Mouse (Mus musculus): ENCODE results near the gene Spib. TPM values are rescaled to one million over a fixed set of nuclear protein-coding genes. Genes with fewer than 3 reads are reported as not detected.
A peak's percentile ranks its signal among the peaks of the same experiment; 100 is the strongest.

Gene Spib
- total and polyA plus RNA-seq, 3 experiments = 0.31 to 3.1 (median 0.75) TPM

DNA sequence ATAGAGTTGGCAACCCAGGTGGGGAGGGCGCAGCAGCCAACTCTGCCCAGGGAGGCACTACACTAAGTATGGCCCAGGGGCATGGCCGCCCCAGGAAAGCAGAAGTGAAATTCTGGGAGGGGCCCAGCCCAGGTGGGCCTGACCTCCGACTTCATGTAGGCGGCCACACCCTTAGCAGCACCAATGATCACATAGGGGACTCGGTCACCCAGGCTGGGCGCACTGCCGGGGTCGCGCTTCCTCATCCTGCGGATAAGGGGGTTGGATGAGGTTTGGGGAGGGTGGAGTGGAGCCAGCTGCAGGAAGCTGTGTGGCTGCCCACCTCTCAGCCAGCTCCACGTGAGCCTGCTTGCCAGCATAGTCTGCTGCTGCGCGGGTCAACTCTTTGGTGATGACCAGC is 2.4 kb upstream of the Spib start:
- intact Hi-C loops (cut with DNase I) = no loop called here
- 85% methylated on average over 13 of the region's 13 CpGs for WGBS

GRCm38 (mm10) chr7:44533746-44534045 is 1.8 kb upstream of the Spib start:
- TF ChIP-seq EP300 (IDR thresholded peaks at IDR 0.05; ENCODE audit: insufficient read depth, low read depth, low read length) = no peak
- TF ChIP-seq CTCF (IDR thresholded peaks at IDR 0.05) = no peak
- TF ChIP-seq POLR2A (IDR thresholded peaks at IDR 0.05; ENCODE audit: insufficient read depth, low read depth, low read length) = no peak
- Histone ChIP-seq H3K79me2 (replicated peaks; ENCODE audit: control insufficient read depth, insufficient read depth, low read length) (no peaks in the 10 kb centered on the region), H3K27ac (no peak overlapping the region), H3K27me3 (ENCODE audit: control insufficient read depth, insufficient read depth, low read length) (no peaks in the 10 kb centered on the region), H3K36me3 (ENCODE audit: control insufficient read depth, insufficient read depth, low read length) (no peaks in the 10 kb centered on the region), H3K4me1 (ENCODE audit: control insufficient read depth, insufficient read depth, low read length) (no peaks in the 10 kb centered on the region), H3K9ac (ENCODE audit: low read depth, low read length) (no peak overlapping the region), H3K4me3 (no peak overlapping the region)
- DNase-seq = no peak
- 89% methylated on average over 12 of the region's 12 CpGs for WGBS
- intact Hi-C loops (cut with DNase I) = no loop called here

More for the DNA sequence above, 2.4 kb upstream of the Spib start:
- H3K27me3 ChIP-seq (ENCODE audit: control insufficient read depth, insufficient read depth, low read length) = no peaks in the 10 kb centered on the region
- H3K9ac ChIP-seq (ENCODE audit: low read depth, low read length) = no peak overlapping the region
- no peak overlapping the region for H3K27ac ChIP-seq
- no peaks in the 10 kb centered on the region for H3K36me3 ChIP-seq (ENCODE audit: control insufficient read depth, insufficient read depth, low read length)
- no peak overlapping the region for H3K4me3 ChIP-seq
- no peaks in the 10 kb centered on the region for H3K79me2 ChIP-seq (replicated peaks; ENCODE audit: control insufficient read depth, insufficient read depth, low read length)
- DNase-seq = peak in 1 of 2 experiments; percentile 56
- H3K4me1 ChIP-seq (ENCODE audit: control insufficient read depth, insufficient read depth, low read length) = no peaks in the 10 kb centered on the region
- TF ChIP-seq CTCF (IDR thresholded peaks at IDR 0.05) = no peak
- TF ChIP-seq EP300 (IDR thresholded peaks at IDR 0.05; ENCODE audit: insufficient read depth, low read depth, low read length) = no peak
- no peak for TF ChIP-seq POLR2A (IDR thresholded peaks at IDR 0.05; ENCODE audit: insufficient read depth, low read depth, low read length)

DNA sequence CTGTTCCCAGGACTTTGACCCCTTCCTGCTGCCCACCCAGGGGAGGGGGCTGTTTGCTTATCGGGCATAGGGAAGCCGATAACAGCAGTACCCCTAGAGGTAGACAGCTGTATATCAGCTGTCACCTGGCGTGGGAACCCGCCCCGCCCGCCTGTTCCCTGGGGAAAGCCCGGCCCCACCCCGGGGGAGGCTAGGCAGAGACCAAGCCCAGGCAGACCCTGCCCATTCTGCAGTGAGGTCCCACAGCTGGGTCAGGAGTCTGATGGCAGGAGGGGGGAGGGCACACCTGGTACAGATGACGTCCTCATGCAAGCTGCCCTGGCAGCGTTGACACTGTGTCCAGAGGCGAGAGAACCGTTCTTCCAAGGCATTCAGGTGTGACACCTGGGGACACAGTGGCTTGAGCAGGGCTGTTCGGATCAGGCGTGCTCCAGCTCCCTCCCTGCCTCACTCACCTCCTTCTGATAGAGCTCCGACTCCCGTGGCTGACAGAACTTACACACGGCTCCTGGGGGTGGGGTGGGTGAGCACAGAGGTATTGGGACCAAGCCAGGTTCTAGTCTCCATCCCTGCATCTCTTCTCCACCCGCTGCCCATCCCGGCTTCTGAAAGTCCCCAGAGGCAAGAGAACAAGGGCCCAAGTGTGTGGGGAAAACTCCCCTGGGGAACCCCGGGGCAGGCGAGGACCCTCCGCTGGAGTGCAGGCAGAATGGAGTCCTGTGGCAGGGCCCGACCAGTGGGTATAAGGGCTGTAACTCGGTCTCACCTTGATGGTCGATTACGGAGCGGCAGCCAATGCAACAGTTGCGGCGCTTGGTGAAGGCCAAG is 1.3 kb upstream of the Spib start:
- Histone ChIP-seq H3K36me3 (ENCODE audit: control insufficient read depth, insufficient read depth, low read length) (no peaks in the 10 kb centered on the region), H3K4me3 (no peak overlapping the region), H3K27me3 (ENCODE audit: control insufficient read depth, insufficient read depth, low read length) (no peaks in the 10 kb centered on the region), H3K4me1 (ENCODE audit: control insufficient read depth, insufficient read depth, low read length) (no peaks in the 10 kb centered on the region), H3K9ac (ENCODE audit: low read depth, low read length) (no peak overlapping the region), H3K27ac (no peak overlapping the region), H3K79me2 (replicated peaks; ENCODE audit: control insufficient read depth, insufficient read depth, low read length) (no peaks in the 10 kb centered on the region)
- no peak for TF ChIP-seq CTCF (IDR thresholded peaks at IDR 0.05)
- no peak for TF ChIP-seq POLR2A (IDR thresholded peaks at IDR 0.05; ENCODE audit: insufficient read depth, low read depth, low read length)
- TF ChIP-seq EP300 (IDR thresholded peaks at IDR 0.05; ENCODE audit: insufficient read depth, low read depth, low read length) = no peak
- no peak for DNase-seq
- 90% methylated on average over 29 of the region's 29 CpGs for WGBS
- intact Hi-C loops (cut with DNase I) = no loop called here

- Histone ChIP-seq H3K36me3 (ENCODE audit: control insufficient read depth, insufficient read depth, low read length) (no peaks in the 10 kb centered on the region), H3K4me1 (ENCODE audit: control insufficient read depth, insufficient read depth, low read length) (no peaks in the 10 kb centered on the region), H3K27ac (no peak overlapping the region), H3K27me3 (ENCODE audit: control insufficient read depth, insufficient read depth, low read length) (no peaks in the 10 kb centered on the region), H3K79me2 (replicated peaks; ENCODE audit: control insufficient read depth, insufficient read depth, low read length) (no peaks in the 10 kb centered on the region), H3K4me3 (no peak overlapping the region), H3K9ac (ENCODE audit: low read depth, low read length) (no peak overlapping the region)
- DNase-seq = no peak
- intact Hi-C loops (cut with DNase I) = no loop called here
- 26% methylated on average over 5 of the region's 5 CpGs for WGBS
- TF ChIP-seq POLR2A (IDR thresholded peaks at IDR 0.05; ENCODE audit: insufficient read depth, low read depth, low read length) (no peak), EP300 (IDR thresholded peaks at IDR 0.05; ENCODE audit: insufficient read depth, low read depth, low read length) (no peak), CTCF (IDR thresholded peaks at IDR 0.05) (no peak)
Measured at GRCm38 (mm10) chr7:44531207-44531606, 664 bp downstream of the Spib start.

- Histone ChIP-seq H3K4me1 (ENCODE audit: control insufficient read depth, insufficient read depth, low read length) (peaks cover under 1% of the 10 kb centered on the region), H3K4me3 (no peak overlapping the region), H3K27me3 (ENCODE audit: control insufficient read depth, insufficient read depth, low read length) (no peaks in the 10 kb centered on the region), H3K79me2 (replicated peaks; ENCODE audit: control insufficient read depth, insufficient read depth, low read length) (no peaks in the 10 kb centered on the region), H3K9ac (ENCODE audit: low read depth, low read length) (no peak overlapping the region), H3K27ac (no peak overlapping the region), H3K36me3 (ENCODE audit: control insufficient read depth, insufficient read depth, low read length) (no peaks in the 10 kb centered on the region)
- DNase-seq = no peak
- intact Hi-C loops (cut with DNase I) = no loop called here
- WGBS = 79% methylated on average over 3 of the region's 3 CpGs
- TF ChIP-seq EP300 (IDR thresholded peaks at IDR 0.05; ENCODE audit: insufficient read depth, low read depth, low read length) = no peak
Measured at GRCm38 (mm10) chr7:44530507-44530906, 1.4 kb downstream of the Spib start.

DNA sequence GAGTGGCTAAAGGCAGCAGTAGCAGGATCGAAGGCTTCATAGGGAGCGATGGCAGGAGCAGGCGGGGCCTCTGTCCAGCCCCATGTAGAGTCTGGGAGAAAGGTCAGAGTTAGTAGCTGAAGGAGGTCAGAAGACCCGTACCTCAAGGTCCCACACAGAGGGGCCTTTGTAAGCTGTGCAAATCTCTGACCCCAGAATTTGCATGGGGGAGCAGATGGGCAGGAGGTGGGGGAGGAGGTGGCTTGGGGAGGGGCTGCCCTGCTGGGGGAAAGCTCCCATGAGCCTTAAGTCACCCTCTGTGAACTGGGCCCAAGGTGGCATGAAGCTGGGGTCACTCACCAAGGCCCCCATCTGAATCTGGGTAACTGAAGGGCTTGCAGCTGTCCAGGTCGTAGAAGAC is 2.4 kb downstream of the Spib start:
- Histone ChIP-seq H3K9ac (ENCODE audit: low read depth, low read length) (no peak overlapping the region), H3K79me2 (replicated peaks; ENCODE audit: control insufficient read depth, insufficient read depth, low read length) (no peaks in the 10 kb centered on the region), H3K27ac (no peak overlapping the region), H3K27me3 (ENCODE audit: control insufficient read depth, insufficient read depth, low read length) (no peaks in the 10 kb centered on the region), H3K4me1 (ENCODE audit: control insufficient read depth, insufficient read depth, low read length) (peaks cover 4% of the 10 kb centered on the region), H3K4me3 (no peak overlapping the region), H3K36me3 (ENCODE audit: control insufficient read depth, insufficient read depth, low read length) (no peaks in the 10 kb centered on the region)
- no peak for TF ChIP-seq EP300 (IDR thresholded peaks at IDR 0.05; ENCODE audit: insufficient read depth, low read depth, low read length)
- no peak for TF ChIP-seq POLR2A (IDR thresholded peaks at IDR 0.05; ENCODE audit: insufficient read depth, low read depth, low read length)
- no peak for TF ChIP-seq CTCF (IDR thresholded peaks at IDR 0.05)
- intact Hi-C loops (cut with DNase I) = no loop called here
- no peak for DNase-seq
- WGBS = 73% methylated on average over 5 of the region's 5 CpGs
